Mouse (Mus musculus) ovary, postnatal 14 days (tissue): ENCODE results near the gene Fbxo45.

Experiments used
- DNase-seq: peaks from one replicate; pipeline ENCODE4 v3.0.0; 2022; ENCODE audit warnings: low spot score

Fbxo45 gene

GRCm38 (mm10) chr16:32202681-32203080 is 44.3 kb downstream of the Fbxo45 start:
- no peak for DNase-seq

- no peak for DNase-seq
These were observed 46.0 kb downstream of the Fbxo45 start for GRCm38 (mm10) chr16:32201004-32201325.

GRCm38 (mm10) chr16:32200256-32201003 is 46.5 kb downstream of the Fbxo45 start:
- no peak for DNase-seq

GRCm38 (mm10) chr16:32190011-32190441 is 56.9 kb downstream of the Fbxo45 start:
- no peak for DNase-seq

GRCm38 (mm10) chr16:32189109-32189508 is 57.8 kb downstream of the Fbxo45 start:
- DNase-seq: no peak

GRCm38 (mm10) chr16:32186056-32186455 is 60.9 kb downstream of the Fbxo45 start:
- no peak for DNase-seq
